Mouse (Mus musculus) left cerebral cortex, postnatal 14 days (tissue): ENCODE measurements around the gene Snx13. TPM values are rescaled to one million over a fixed set of nuclear protein-coding genes. Genes with fewer than 3 reads are reported as not detected.
A peak's percentile ranks its signal among the peaks of the same experiment; 100 is the strongest.

Experiments used
- DNase-seq, 2 experiments: peaks; one replicate each; pipeline ENCODE4 v3.0.0; 2021 to 2022; ENCODE audit warnings: low spot score in 2 of 2, mixed read lengths in 1 of 2
- intact Hi-C: fragments of 180-260 bp; cut with DNase I; formaldehyde crosslinking; loops from one replicate; pipeline ENCODE4 v1.15.1; 2025
- long read RNA-seq, 2 experiments: library from polyadenylated mRNA; stranded (forward); transcript quantifications; one replicate each; pipeline ENCODE4 v2.0.0; 2021
- total RNA-seq, 2 experiments: library from RNA; stranded (reverse); gene quantifications; 2 replicates each; pipeline ENCODE4 v1.2.3; 2021

The Snx13 gene
- total RNA-seq = 10 to 100 TPM; 54.4 to 58.4 TPM
- long read RNA-seq, experiment 1, full-length matches to known transcripts = 36 of 57 reads
- long read RNA-seq, experiment 1, partial matches to known transcripts = 11 of 57 reads
- long read RNA-seq, experiment 1, other reads (novel, unspliced or antisense) = 10 of 57 reads
- long read RNA-seq, experiment 2, full-length matches to known transcripts = 37 of 43 reads
- long read RNA-seq, experiment 2, partial matches to known transcripts = 1 of 43 reads
- long read RNA-seq, experiment 2, other reads (novel, unspliced or antisense) = 5 of 43 reads

GRCm38 (mm10) chr12:35046999-35047319, at the start of gene Snx13:
Snx13 (plus strand) TSS chr12:35047186.
- intact Hi-C loops = no loop called here
- peak; percentile 90 to 92 for DNase-seq

- intact Hi-C loops = no loop called here
- DNase-seq = no peak
Measured at GRCm38 (mm10) chr12:34997597-34998182, 49.3 kb upstream of the Snx13 start.

GRCm38 (mm10) chr12:34998778-34999467, 48.1 kb upstream of the Snx13 start:
- DNase-seq = no peak
- intact Hi-C loops = no loop called here

- DNase-seq = no peak
- intact Hi-C loops = no loop called here
Measured at GRCm38 (mm10) chr12:35000323-35000722, 46.7 kb upstream of the Snx13 start.

GRCm38 (mm10) chr12:35005748-35006147, 41.2 kb upstream of the Snx13 start:
- DNase-seq = no peak
- intact Hi-C loops = no loop called here

GRCm38 (mm10) chr12:35007851-35008250, 39.1 kb upstream of the Snx13 start:
- no peak for DNase-seq
- intact Hi-C loops = no loop called here

GRCm38 (mm10) chr12:35008340-35009137, 38.4 kb upstream of the Snx13 start:
- DNase-seq = peak; percentile 23 to 34
- intact Hi-C loops = no loop called here

GRCm38 (mm10) chr12:35011462-35011861, 35.5 kb upstream of the Snx13 start:
- intact Hi-C loops = loop anchor here (5.0 kb wide), 1 partner anchor 104 kb away; no protein-coding TSS in a partner anchor
- DNase-seq = no peak

GRCm38 (mm10) chr12:35013950-35014349, 33.0 kb upstream of the Snx13 start:
- intact Hi-C loops = loop anchor here (2.0 to 5.0 kb wide), 2 partner anchors 107 to 349 kb away; no protein-coding TSS in a partner anchor
- no peak for DNase-seq

- peak; percentile 34 to 41 for DNase-seq
- intact Hi-C loops = loop anchor here (5.0 kb wide), 1 partner anchor 166 kb away; no protein-coding TSS in a partner anchor
Measured at GRCm38 (mm10) chr12:35016056-35016455, 30.9 kb upstream of the Snx13 start.

GRCm38 (mm10) chr12:35016481-35017250, 30.3 kb upstream of the Snx13 start:
- intact Hi-C loops = loop anchor here (5.0 kb wide), 1 partner anchor 166 kb away; no protein-coding TSS in a partner anchor
- no peak for DNase-seq

GRCm38 (mm10) chr12:35018679-35019237, 28.2 kb upstream of the Snx13 start:
- intact Hi-C loops = loop anchor here (5.0 kb wide), 1 partner anchor 164 kb away; no protein-coding TSS in a partner anchor

GRCm38 (mm10) chr12:35021285-35021684, 25.7 kb upstream of the Snx13 start:
- intact Hi-C loops = no loop called here
- DNase-seq = no peak

More at GRCm38 (mm10) chr12:35018679-35019237, 28.2 kb upstream of the Snx13 start:
- DNase-seq = no peak

GRCm38 (mm10) chr12:35022066-35022465, 24.9 kb upstream of the Snx13 start:
- intact Hi-C loops = no loop called here
- no peak for DNase-seq

GRCm38 (mm10) chr12:35025916-35026432, 21.0 kb upstream of the Snx13 start:
- intact Hi-C loops = no loop called here
- DNase-seq = no peak

GRCm38 (mm10) chr12:35027533-35027932, 19.5 kb upstream of the Snx13 start:
- DNase-seq = no peak
- intact Hi-C loops = no loop called here

- intact Hi-C loops = no loop called here
- peak; percentile 22 to 44 for DNase-seq
Measured at GRCm38 (mm10) chr12:35038668-35039570, 8.1 kb upstream of the Snx13 start.
